Mouse (Mus musculus) embryo, embryonic 11.5 days (tissue): ENCODE results near the gene Sik3.
A peak's percentile ranks its signal among the peaks of the same experiment; 100 is the strongest.

Experiments used
- DNase-seq: peaks from one replicate; pipeline ENCODE4 v3.0.0-alpha.2; 2012; ENCODE audit warnings: low read depth, low spot score

The Sik3 gene

GRCm38 (mm10) chr9:46189381-46189780 is 176.8 kb downstream of the Sik3 start:
- DNase-seq, result no peak

- no peak for DNase-seq
Observed at GRCm38 (mm10) chr9:46191234-46191633, 178.6 kb downstream of the Sik3 start.

- peak; percentile 29 for DNase-seq
Observed at GRCm38 (mm10) chr9:46191644-46192043, 179.0 kb downstream of the Sik3 start.

GRCm38 (mm10) chr9:46192642-46193041 is 180.0 kb downstream of the Sik3 start:
- DNase-seq, result no peak

- no peak for DNase-seq
Observed at GRCm38 (mm10) chr9:46194809-46195208, 182.2 kb downstream of the Sik3 start.

GRCm38 (mm10) chr9:46196699-46197169 is 184.1 kb downstream of the Sik3 start:
- DNase-seq, result no peak

GRCm38 (mm10) chr9:46198461-46198860 is 185.8 kb downstream of the Sik3 start:
- DNase-seq, result no peak

- no peak for DNase-seq
Observed at GRCm38 (mm10) chr9:46198936-46199335, 186.3 kb downstream of the Sik3 start.

- DNase-seq, result no peak
Observed at GRCm38 (mm10) chr9:46199609-46200008, 187.0 kb downstream of the Sik3 start.

- no peak for DNase-seq
Observed at GRCm38 (mm10) chr9:46206834-46207500, 194.3 kb downstream of the Sik3 start.

- DNase-seq, result no peak
Observed at GRCm38 (mm10) chr9:46207501-46207869, 194.9 kb downstream of the Sik3 start.

GRCm38 (mm10) chr9:46208401-46208974 is 195.9 kb downstream of the Sik3 start:
- no peak for DNase-seq

GRCm38 (mm10) chr9:46210473-46210872 is 197.9 kb downstream of the Sik3 start:
- no peak for DNase-seq

GRCm38 (mm10) chr9:46214276-46214675 is 201.7 kb downstream of the Sik3 start:
- DNase-seq, result no peak

GRCm38 (mm10) chr9:46214946-46215337 is 202.3 kb downstream of the Sik3 start:
- no peak for DNase-seq

GRCm38 (mm10) chr9:46215338-46216322 is 203.0 kb downstream of the Sik3 start:
- DNase-seq, result no peak

- no peak for DNase-seq
Observed at GRCm38 (mm10) chr9:46216744-46217470, 204.3 kb downstream of the Sik3 start.

GRCm38 (mm10) chr9:46218176-46218575 is 205.6 kb downstream of the Sik3 start:
- no peak for DNase-seq

GRCm38 (mm10) chr9:46223090-46223489 is 210.5 kb downstream of the Sik3 start:
- DNase-seq, result no peak

GRCm38 (mm10) chr9:46224101-46224500 is 211.5 kb downstream of the Sik3 start:
- DNase-seq, result no peak

GRCm38 (mm10) chr9:46224945-46225660 is 212.5 kb downstream of the Sik3 start:
- DNase-seq, result no peak
